Mouse (Mus musculus): ENCODE measurements around the gene Fcho1.

- TF ChIP-seq CTCF (IDR thresholded peaks at IDR 0.05) (no peak), POLR2A (IDR thresholded peaks at IDR 0.05; ENCODE audit: insufficient read depth, low read depth, low read length) (no peak)
Measured at GRCm38 (mm10) chr8:71676803-71677202, 48.7 kb downstream of the Fcho1 start.

All from heart, adult 2 months (tissue).